Mouse (Mus musculus) G1E (cell line): ENCODE data around the gene Tent5c.
A peak's percentile ranks its signal among the peaks of the same experiment; 100 is the strongest.

Experiments used
- CTCF ChIP-seq: IDR thresholded peaks from 2 replicates; pipeline ENCODE4 v1.5.1; 2012; ENCODE audit warnings: low read depth, low read length, inconsistent platforms, mixed read lengths
- GATA1 ChIP-seq: IDR thresholded peaks from 2 replicates; pipeline ENCODE4 v1.6.1; 2012; ENCODE audit warnings: borderline replicate concordance, low read length, inconsistent platforms, mixed read lengths
- GATA2 ChIP-seq: IDR thresholded peaks from 2 replicates; pipeline ENCODE4 v1.6.1; 2012; ENCODE audit warnings: low read depth, low read length, inconsistent platforms, borderline replicate concordance
- POLR2AphosphoS5 ChIP-seq: IDR thresholded peaks from 2 replicates; pipeline ENCODE4 v1.6.1; 2012; ENCODE audit warnings: low read depth, low read length, inconsistent platforms; ENCODE audit not compliant: insufficient replicate concordance
- TAL1 ChIP-seq: conservative IDR thresholded peaks from 2 replicates; pipeline ENCODE4 v1.6.1; 2012; ENCODE audit warnings: low read depth, low read length, inconsistent platforms, mixed read lengths

DNA sequence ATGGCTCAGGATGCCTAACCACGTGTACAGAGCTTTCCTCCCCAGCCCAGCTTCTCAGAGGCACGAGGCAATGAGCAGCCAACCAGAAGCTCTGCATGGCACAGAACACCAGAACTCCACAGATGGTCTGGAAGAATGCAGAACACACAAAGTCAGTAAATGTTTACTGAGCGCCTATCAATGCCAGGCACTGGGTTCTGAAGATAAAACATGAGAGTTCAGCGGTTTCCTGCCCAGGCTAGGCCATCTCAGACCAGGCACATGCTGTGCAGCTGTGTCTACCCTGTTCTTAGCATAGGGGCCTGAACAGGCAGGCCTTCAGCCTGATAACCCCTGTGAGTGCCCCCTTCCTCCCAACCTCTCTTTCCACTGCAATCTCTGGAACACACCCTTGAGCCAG is 59.5 kb downstream of the Tent5c start:
- TF ChIP-seq CTCF (no peak), GATA1 (no peak), TAL1 (peak; percentile 44; the same call in 1 of the 2 replicates), POLR2AphosphoS5 (no peak), GATA2 (no peak)
